Mouse (Mus musculus) embryonic fibroblast, embryonic 13.5 days (primary cell): ENCODE data around the gene Thbs4.

Experiments
- CTCF ChIP-seq: IDR thresholded peaks from 2 replicates; pipeline ENCODE4 v1.5.1; 2011; ENCODE audit warnings: mild to moderate bottlenecking, control low read depth, low read length, moderate library complexity, borderline replicate concordance; ENCODE audit not compliant: insufficient read depth
- POLR2A ChIP-seq: IDR thresholded peaks from 2 replicates; pipeline ENCODE4 v1.6.1; 2011; ENCODE audit warnings: low read depth, mild to moderate bottlenecking, control low read depth, low read length, moderate library complexity

- TF ChIP-seq CTCF (no peak), POLR2A (no peak)
Observed at GRCm38 (mm10) chr13:92765454-92766242, 29.0 kb downstream of the Thbs4 start.
